Mouse (Mus musculus): ENCODE measurements around the gene Creb3l2. TPM values are rescaled to one million over a fixed set of nuclear protein-coding genes. Genes with fewer than 3 reads are reported as not detected.

Creb3l2 gene
- polyA plus RNA-seq, 1 experiment from 2014 or later, result 31.1 TPM

DNA sequence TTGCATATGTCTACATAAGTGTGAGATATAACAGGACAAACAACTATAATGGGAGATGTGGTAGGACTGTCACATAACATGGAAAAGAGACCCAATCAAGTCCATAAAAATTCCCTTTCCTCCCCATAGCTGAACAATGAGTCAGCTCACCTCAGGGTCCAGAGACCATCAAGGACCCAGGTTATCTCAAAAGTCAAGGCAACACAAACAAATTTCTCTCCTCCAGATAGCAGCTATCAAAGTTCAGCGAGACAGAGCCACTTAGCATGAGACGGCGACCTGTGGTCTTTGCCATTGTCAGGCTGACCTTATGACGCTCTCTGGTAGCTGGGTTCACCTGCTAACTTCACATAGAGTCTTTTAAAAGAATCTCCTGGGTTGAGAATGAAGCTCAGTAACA, 44.7 kb downstream of the Creb3l2 start:
- Histone ChIP-seq H3K27ac (ENCODE audit: low read length) (no peak overlapping the region), H3K36me3 (ENCODE audit: control insufficient read depth, insufficient read depth, low read length) (no peaks in the 10 kb centered on the region), H3K9ac (ENCODE audit: low read length) (no peak overlapping the region), H3K4me2 (ENCODE audit: low read depth, low read length) (no peak overlapping the region), H3K27me3 (ENCODE audit: control insufficient read depth, insufficient read depth, low read depth, low read length) (no peaks in the 10 kb centered on the region), H3K4me1 (replicated peaks; ENCODE audit: control insufficient read depth, insufficient read depth, low read length) (peaks cover 45% of the 10 kb centered on the region), H3K9me3 (ENCODE audit: control insufficient read depth, low read length) (no peaks in the 10 kb centered on the region), H3K4me3 (ENCODE audit: low read length) (no peak overlapping the region)
- no peak for ATAC-seq (ENCODE audit: low read depth)
- WGBS, result 61% methylated on average over 4 of the region's 4 CpGs

DNA sequence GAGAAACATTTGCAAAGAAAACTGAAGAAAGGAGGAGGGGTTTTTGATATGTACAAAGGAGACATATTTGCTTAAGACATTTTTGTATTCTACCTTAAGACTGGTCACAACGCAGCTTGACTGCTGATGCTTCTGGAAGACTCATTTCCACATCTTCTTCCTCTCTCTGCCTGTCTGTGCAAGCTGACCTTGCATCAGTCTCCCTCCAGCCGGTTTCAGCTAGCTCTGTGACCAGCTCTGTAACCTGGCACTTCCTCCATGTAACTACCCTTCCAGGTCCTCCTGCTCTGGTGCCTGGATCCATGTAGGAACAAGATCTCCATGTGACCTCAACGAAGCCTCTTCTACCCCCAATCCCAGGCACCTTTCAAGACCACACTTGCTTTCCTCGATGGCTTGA, 45.8 kb downstream of the Creb3l2 start:
- H3K4me1 ChIP-seq (replicated peaks; ENCODE audit: control insufficient read depth, insufficient read depth, low read length), result peaks cover 44% of the 10 kb centered on the region
- no peak for ATAC-seq (ENCODE audit: low read depth)
- WGBS, result 71% methylated on average over 4 of the region's 4 CpGs

DNA sequence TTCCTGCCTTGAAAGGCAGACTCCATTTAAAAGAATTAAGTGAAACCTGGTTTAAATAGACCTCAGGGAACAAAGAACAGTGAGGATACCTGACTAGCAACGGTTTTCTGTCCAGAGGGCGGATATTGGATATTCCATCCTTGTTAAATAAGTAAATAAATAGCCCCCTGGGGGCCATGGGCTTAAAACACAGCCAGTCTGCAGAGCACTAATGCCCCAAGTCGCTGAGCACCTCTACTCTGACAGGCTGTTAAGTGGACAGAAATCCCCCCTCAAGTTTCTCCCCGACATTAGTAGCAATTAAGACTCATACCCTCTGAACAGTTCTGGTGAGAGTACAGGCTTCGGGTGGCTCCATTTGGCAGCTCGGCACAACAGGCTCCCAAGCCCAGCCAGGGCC, 48.7 kb downstream of the Creb3l2 start:
- Histone ChIP-seq H3K9ac (ENCODE audit: low read length) (no peak overlapping the region), H3K4me2 (ENCODE audit: low read depth, low read length) (no peak overlapping the region), H3K27me3 (ENCODE audit: control insufficient read depth, insufficient read depth, low read depth, low read length) (no peaks in the 10 kb centered on the region), H3K4me1 (replicated peaks; ENCODE audit: control insufficient read depth, insufficient read depth, low read length) (peaks cover 43% of the 10 kb centered on the region), H3K9me3 (ENCODE audit: control insufficient read depth, low read length) (no peaks in the 10 kb centered on the region), H3K27ac (ENCODE audit: low read length) (no peak overlapping the region), H3K36me3 (ENCODE audit: control insufficient read depth, insufficient read depth, low read length) (no peaks in the 10 kb centered on the region), H3K4me3 (ENCODE audit: low read length) (no peak overlapping the region)
- WGBS, result 67% methylated on average over 6 of the region's 6 CpGs
- ATAC-seq (ENCODE audit: low read depth), result no peak

More for the DNA sequence above, 45.8 kb downstream of the Creb3l2 start:
- H3K9me3 ChIP-seq (ENCODE audit: control insufficient read depth, low read length), result no peaks in the 10 kb centered on the region
- no peaks in the 10 kb centered on the region for H3K36me3 ChIP-seq (ENCODE audit: control insufficient read depth, insufficient read depth, low read length)
- no peak overlapping the region for H3K4me3 ChIP-seq (ENCODE audit: low read length)
- no peak overlapping the region for H3K9ac ChIP-seq (ENCODE audit: low read length)
- no peak overlapping the region for H3K27ac ChIP-seq (ENCODE audit: low read length)
- H3K27me3 ChIP-seq (ENCODE audit: control insufficient read depth, insufficient read depth, low read depth, low read length), result no peaks in the 10 kb centered on the region
- H3K4me2 ChIP-seq (ENCODE audit: low read depth, low read length), result no peak overlapping the region

DNA sequence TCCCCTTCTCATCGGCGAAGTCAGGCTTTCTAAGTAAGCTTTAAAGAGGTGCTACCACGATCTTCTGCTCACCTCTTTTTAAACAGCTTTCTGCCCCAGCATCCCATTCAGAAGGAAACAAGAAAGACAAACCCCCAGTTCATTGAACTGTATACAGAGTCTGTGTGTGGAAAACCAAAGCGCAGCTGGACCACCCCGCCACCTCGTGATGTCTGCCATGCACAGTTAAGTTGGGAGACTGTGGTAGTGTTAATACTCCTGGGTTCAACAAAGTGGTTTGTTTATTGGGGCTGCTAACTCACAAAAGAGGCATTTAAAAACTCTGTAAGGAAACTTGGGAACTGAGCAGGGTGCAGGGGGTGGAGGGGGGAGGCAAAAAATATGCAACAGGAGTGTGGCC, 49.7 kb downstream of the Creb3l2 start:
- H3K27me3 ChIP-seq (ENCODE audit: control insufficient read depth, insufficient read depth, low read depth, low read length), result no peaks in the 10 kb centered on the region
- no peaks in the 10 kb centered on the region for H3K36me3 ChIP-seq (ENCODE audit: control insufficient read depth, insufficient read depth, low read length)
- no peak for ATAC-seq (ENCODE audit: low read depth)
- no peak overlapping the region for H3K9ac ChIP-seq (ENCODE audit: low read length)
- no peak overlapping the region for H3K4me2 ChIP-seq (ENCODE audit: low read depth, low read length)
- H3K4me3 ChIP-seq (ENCODE audit: low read length), result no peak overlapping the region
- 86% methylated on average over 6 of the region's 6 CpGs for WGBS
- H3K9me3 ChIP-seq (ENCODE audit: control insufficient read depth, low read length), result no peaks in the 10 kb centered on the region
- no peak overlapping the region for H3K27ac ChIP-seq (ENCODE audit: low read length)
- peaks cover 46% of the 10 kb centered on the region for H3K4me1 ChIP-seq (replicated peaks; ENCODE audit: control insufficient read depth, insufficient read depth, low read length)

- H3K27me3 ChIP-seq (ENCODE audit: control insufficient read depth, insufficient read depth, low read depth, low read length), result no peaks in the 10 kb centered on the region
- H3K4me1 ChIP-seq (replicated peaks; ENCODE audit: control insufficient read depth, insufficient read depth, low read length), result peaks cover 47% of the 10 kb centered on the region
- H3K27ac ChIP-seq (ENCODE audit: low read length), result no peak overlapping the region
- no peak overlapping the region for H3K9ac ChIP-seq (ENCODE audit: low read length)
- H3K4me3 ChIP-seq (ENCODE audit: low read length), result no peak overlapping the region
- no peaks in the 10 kb centered on the region for H3K36me3 ChIP-seq (ENCODE audit: control insufficient read depth, insufficient read depth, low read length)
- WGBS, result 47% methylated on average over 7 of the region's 7 CpGs
- no peak overlapping the region for H3K4me2 ChIP-seq (ENCODE audit: low read depth, low read length)
- ATAC-seq (ENCODE audit: low read depth), result peak; percentile 70
- H3K9me3 ChIP-seq (ENCODE audit: control insufficient read depth, low read length), result no peaks in the 10 kb centered on the region
These were observed 50.6 kb downstream of the Creb3l2 start for GRCm38 (mm10) chr6:37391313-37391712.

DNA sequence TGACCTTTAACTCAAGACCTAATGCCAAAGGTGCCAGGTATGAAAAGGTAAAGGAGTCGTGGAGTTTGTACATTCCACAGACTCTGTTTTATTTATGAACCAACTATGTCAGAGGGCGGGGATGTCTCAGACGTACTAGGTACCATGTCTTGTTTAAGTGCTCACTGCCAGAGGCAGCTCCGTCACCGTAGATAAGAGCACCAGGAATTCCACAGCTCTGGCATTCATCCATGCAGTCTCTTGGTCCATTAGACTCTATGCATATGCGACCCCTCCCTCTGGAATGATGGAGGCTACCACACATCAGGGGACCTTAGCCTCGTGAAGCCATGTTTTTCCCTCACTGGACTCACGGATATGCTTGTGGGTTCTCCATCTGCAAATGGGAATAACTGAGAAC, 53.0 kb downstream of the Creb3l2 start:
- H3K4me2 ChIP-seq (ENCODE audit: low read depth, low read length), result no peak overlapping the region
- H3K4me1 ChIP-seq (replicated peaks; ENCODE audit: control insufficient read depth, insufficient read depth, low read length), result peaks cover 54% of the 10 kb centered on the region
- peak overlapping the region; percentile 39; the same call in 1 of the 2 replicates for H3K27ac ChIP-seq (ENCODE audit: low read length)
- no peak overlapping the region for H3K4me3 ChIP-seq (ENCODE audit: low read length)
- H3K36me3 ChIP-seq (ENCODE audit: control insufficient read depth, insufficient read depth, low read length), result no peaks in the 10 kb centered on the region
- WGBS, result 31% methylated on average over 8 of the region's 8 CpGs
- no peaks in the 10 kb centered on the region for H3K9me3 ChIP-seq (ENCODE audit: control insufficient read depth, low read length)
- no peaks in the 10 kb centered on the region for H3K27me3 ChIP-seq (ENCODE audit: control insufficient read depth, insufficient read depth, low read depth, low read length)
- ATAC-seq (ENCODE audit: low read depth), result peak; percentile 45; the same call in 1 of the 2 replicates
- no peak overlapping the region for H3K9ac ChIP-seq (ENCODE audit: low read length)

- peak overlapping the region; percentile 25; the same call in 1 of the 2 replicates for H3K27ac ChIP-seq (ENCODE audit: low read length)
- H3K4me3 ChIP-seq (ENCODE audit: low read length), result no peak overlapping the region
- H3K9me3 ChIP-seq (ENCODE audit: control insufficient read depth, low read length), result no peaks in the 10 kb centered on the region
- H3K36me3 ChIP-seq (ENCODE audit: control insufficient read depth, insufficient read depth, low read length), result no peaks in the 10 kb centered on the region
- 62% methylated on average over 6 of the region's 6 CpGs for WGBS
- no peak overlapping the region for H3K4me2 ChIP-seq (ENCODE audit: low read depth, low read length)
- H3K27me3 ChIP-seq (ENCODE audit: control insufficient read depth, insufficient read depth, low read depth, low read length), result no peaks in the 10 kb centered on the region
- H3K9ac ChIP-seq (ENCODE audit: low read length), result no peak overlapping the region
- peaks cover 54% of the 10 kb centered on the region for H3K4me1 ChIP-seq (replicated peaks; ENCODE audit: control insufficient read depth, insufficient read depth, low read length)
- ATAC-seq (ENCODE audit: low read depth), result no peak
These were observed 53.4 kb downstream of the Creb3l2 start for GRCm38 (mm10) chr6:37388501-37388900.

DNA sequence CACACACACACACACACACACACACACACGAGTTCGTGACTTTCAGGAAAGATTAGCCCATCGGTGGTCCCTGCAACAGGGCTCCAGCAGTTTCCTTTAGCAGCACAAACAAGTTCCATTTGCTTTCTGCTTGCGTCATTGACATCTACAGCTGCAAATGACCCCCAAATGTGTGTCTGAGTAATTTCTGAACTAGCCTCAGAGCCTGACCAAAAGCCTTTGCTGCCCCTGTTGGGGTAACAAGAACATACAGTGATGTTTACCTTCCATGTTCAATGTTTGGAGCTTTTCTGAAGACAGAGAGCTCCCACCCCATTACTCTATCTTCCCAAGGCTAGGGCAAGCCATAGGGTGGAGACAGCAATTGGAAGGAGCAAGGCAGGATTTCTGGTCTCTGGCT, 54.7 kb downstream of the Creb3l2 start:
- Histone ChIP-seq H3K27ac (ENCODE audit: low read length) (peak overlapping the region; percentile 20; the same call in 1 of the 2 replicates), H3K27me3 (ENCODE audit: control insufficient read depth, insufficient read depth, low read depth, low read length) (no peaks in the 10 kb centered on the region), H3K4me3 (ENCODE audit: low read length) (no peak overlapping the region), H3K36me3 (ENCODE audit: control insufficient read depth, insufficient read depth, low read length) (no peaks in the 10 kb centered on the region), H3K4me1 (replicated peaks; ENCODE audit: control insufficient read depth, insufficient read depth, low read length) (peaks cover 49% of the 10 kb centered on the region), H3K4me2 (ENCODE audit: low read depth, low read length) (no peak overlapping the region), H3K9ac (ENCODE audit: low read length) (no peak overlapping the region), H3K9me3 (ENCODE audit: control insufficient read depth, low read length) (no peaks in the 10 kb centered on the region)
- no peak for ATAC-seq (ENCODE audit: low read depth)
- 70% methylated on average over 4 of the region's 4 CpGs for WGBS

- Histone ChIP-seq H3K9me3 (ENCODE audit: control insufficient read depth, low read length) (no peaks in the 10 kb centered on the region), H3K27me3 (ENCODE audit: control insufficient read depth, insufficient read depth, low read depth, low read length) (no peaks in the 10 kb centered on the region), H3K4me2 (ENCODE audit: low read depth, low read length) (no peak overlapping the region), H3K36me3 (ENCODE audit: control insufficient read depth, insufficient read depth, low read length) (no peaks in the 10 kb centered on the region; the same call in 1 of the 2 replicates), H3K27ac (ENCODE audit: low read length) (peak overlapping the region; percentile 85), H3K9ac (ENCODE audit: low read length) (no peak overlapping the region), H3K4me1 (replicated peaks; ENCODE audit: control insufficient read depth, insufficient read depth, low read length) (peaks cover 35% of the 10 kb centered on the region), H3K4me3 (ENCODE audit: low read length) (no peak overlapping the region)
- ATAC-seq (ENCODE audit: low read depth), result peak; percentile 65
- 46% methylated on average over 2 of the region's 2 CpGs for WGBS
These were observed 56.2 kb downstream of the Creb3l2 start for GRCm38 (mm10) chr6:37385602-37386285.
